Mouse (Mus musculus): Measurements from ENCODE around the gene Zmat5. TPM values are rescaled to one million over a fixed set of nuclear protein-coding genes. Genes with fewer than 3 reads are reported as not detected.

Gene Zmat5
- polyA plus RNA-seq, 1 experiment from 2014 or later: 65.3 TPM

- ATAC-seq (ENCODE audit: insufficient number of reproducible peaks, insufficient read depth, low FRiP score, low TSS enrichment): no peak
- Histone ChIP-seq H3K9ac (0 out of 2 replicates have a peak overlapping the region, but pooled peaks have one; percentile 8), H3K4me1 (peaks cover 15% of the 10 kb centered on the region), H3K27ac (peak overlapping the region; percentile 42), H3K4me2 (replicated peaks) (no peak overlapping the region), H3K9me3 (no peaks in the 10 kb centered on the region), H3K27me3 (no peaks in the 10 kb centered on the region), H3K4me3 (no peak overlapping the region), H3K36me3 (peaks cover 74% of the 10 kb centered on the region)
- WGBS: 66% methylated on average over 13 of the region's 13 CpGs
These were observed 25.6 kb upstream of the Zmat5 start for GRCm38 (mm10) chr11:4678700-4679440.

- Histone ChIP-seq H3K9ac (no peak overlapping the region), H3K9me3 (no peaks in the 10 kb centered on the region), H3K27me3 (no peaks in the 10 kb centered on the region), H3K27ac (peak overlapping the region; percentile 42), H3K4me1 (peaks cover 15% of the 10 kb centered on the region), H3K36me3 (peaks cover 72% of the 10 kb centered on the region), H3K4me3 (no peak overlapping the region), H3K4me2 (replicated peaks) (no peak overlapping the region)
- ATAC-seq (ENCODE audit: insufficient number of reproducible peaks, insufficient read depth, low FRiP score, low TSS enrichment): no peak
- 87% methylated on average over 12 of the region's 12 CpGs for WGBS
These were observed 25.0 kb upstream of the Zmat5 start for GRCm38 (mm10) chr11:4679441-4679832.

GRCm38 (mm10) chr11:4680126-4680525 lies 24.4 kb upstream of the Zmat5 start:
- Histone ChIP-seq H3K9ac (no peak overlapping the region), H3K4me2 (replicated peaks) (no peak overlapping the region), H3K27ac (0 out of 2 replicates have a peak overlapping the region, but pooled peaks have one; percentile 42), H3K27me3 (no peaks in the 10 kb centered on the region), H3K4me3 (no peak overlapping the region), H3K4me1 (peaks cover 15% of the 10 kb centered on the region), H3K36me3 (peaks cover 69% of the 10 kb centered on the region), H3K9me3 (no peaks in the 10 kb centered on the region)
- ATAC-seq (ENCODE audit: insufficient number of reproducible peaks, insufficient read depth, low FRiP score, low TSS enrichment): no peak
- WGBS: 31% methylated on average over 3 of the region's 3 CpGs

GRCm38 (mm10) chr11:4683516-4683915 lies 21.0 kb upstream of the Zmat5 start:
- Histone ChIP-seq H3K4me3 (no peak overlapping the region), H3K4me2 (replicated peaks) (no peak overlapping the region), H3K36me3 (peaks cover 47% of the 10 kb centered on the region), H3K27ac (no peak overlapping the region), H3K4me1 (peaks cover 13% of the 10 kb centered on the region), H3K9ac (no peak overlapping the region), H3K27me3 (no peaks in the 10 kb centered on the region), H3K9me3 (no peaks in the 10 kb centered on the region)
- no peak for ATAC-seq (ENCODE audit: insufficient number of reproducible peaks, insufficient read depth, low FRiP score, low TSS enrichment)
- 86% methylated on average over 6 of the region's 6 CpGs for WGBS

- ATAC-seq (ENCODE audit: insufficient number of reproducible peaks, insufficient read depth, low FRiP score, low TSS enrichment): no peak
- Histone ChIP-seq H3K4me2 (replicated peaks) (no peak overlapping the region), H3K36me3 (peaks cover 46% of the 10 kb centered on the region), H3K9me3 (no peaks in the 10 kb centered on the region), H3K27me3 (no peaks in the 10 kb centered on the region), H3K27ac (no peak overlapping the region), H3K4me1 (peaks cover 6% of the 10 kb centered on the region), H3K9ac (no peak overlapping the region), H3K4me3 (no peak overlapping the region)
- WGBS: 78% methylated on average over 6 of the region's 6 CpGs
These were observed 20.3 kb upstream of the Zmat5 start for GRCm38 (mm10) chr11:4684186-4684585.

- Histone ChIP-seq H3K4me3 (no peak overlapping the region), H3K9ac (no peak overlapping the region), H3K27me3 (no peaks in the 10 kb centered on the region), H3K4me2 (replicated peaks) (no peak overlapping the region), H3K27ac (no peak overlapping the region), H3K4me1 (0 out of 2 replicates have a peak, but pooled peaks cover 2% of the 10 kb centered on the region), H3K36me3 (peaks cover 38% of the 10 kb centered on the region), H3K9me3 (no peaks in the 10 kb centered on the region)
- WGBS: 81% methylated on average over 4 of the region's 4 CpGs
- ATAC-seq (ENCODE audit: insufficient number of reproducible peaks, insufficient read depth, low FRiP score, low TSS enrichment): no peak
These were observed 19.4 kb upstream of the Zmat5 start for GRCm38 (mm10) chr11:4685071-4685470.

- Histone ChIP-seq H3K36me3 (peaks cover 38% of the 10 kb centered on the region), H3K9ac (no peak overlapping the region), H3K4me3 (no peak overlapping the region), H3K9me3 (no peaks in the 10 kb centered on the region), H3K4me1 (no peaks in the 10 kb centered on the region), H3K27me3 (no peaks in the 10 kb centered on the region), H3K4me2 (replicated peaks) (no peak overlapping the region), H3K27ac (no peak overlapping the region)
- no peak for ATAC-seq (ENCODE audit: insufficient number of reproducible peaks, insufficient read depth, low FRiP score, low TSS enrichment)
- 85% methylated on average over 5 of the region's 5 CpGs for WGBS
These were observed 19.0 kb upstream of the Zmat5 start for GRCm38 (mm10) chr11:4685510-4685909.

- Histone ChIP-seq H3K4me3 (no peak overlapping the region), H3K36me3 (peaks cover 24% of the 10 kb centered on the region), H3K27ac (no peak overlapping the region), H3K27me3 (no peaks in the 10 kb centered on the region), H3K9ac (no peak overlapping the region), H3K9me3 (no peaks in the 10 kb centered on the region), H3K4me1 (no peaks in the 10 kb centered on the region), H3K4me2 (replicated peaks) (no peak overlapping the region)
- 70% methylated on average over 3 of the region's 3 CpGs for WGBS
- no peak for ATAC-seq (ENCODE audit: insufficient number of reproducible peaks, insufficient read depth, low FRiP score, low TSS enrichment)
These were observed 17.5 kb upstream of the Zmat5 start for GRCm38 (mm10) chr11:4687027-4687426.

GRCm38 (mm10) chr11:4687874-4688273 lies 16.6 kb upstream of the Zmat5 start:
- Histone ChIP-seq H3K27me3 (no peaks in the 10 kb centered on the region), H3K27ac (no peak overlapping the region), H3K9ac (no peak overlapping the region), H3K4me1 (no peaks in the 10 kb centered on the region), H3K36me3 (peaks cover 16% of the 10 kb centered on the region), H3K4me3 (no peak overlapping the region), H3K4me2 (replicated peaks) (no peak overlapping the region), H3K9me3 (no peaks in the 10 kb centered on the region)
- no peak for ATAC-seq (ENCODE audit: insufficient number of reproducible peaks, insufficient read depth, low FRiP score, low TSS enrichment)
- WGBS: 60% methylated on average over 3 of the region's 3 CpGs

GRCm38 (mm10) chr11:4688632-4689380 lies 15.7 kb upstream of the Zmat5 start:
- H3K4me2 ChIP-seq (replicated peaks): no peak overlapping the region
- H3K4me3 ChIP-seq: no peak overlapping the region
- WGBS: 68% methylated on average over 11 of the region's 11 CpGs
- H3K27ac ChIP-seq: no peak overlapping the region
- no peaks in the 10 kb centered on the region for H3K4me1 ChIP-seq
- no peak overlapping the region for H3K9ac ChIP-seq
- no peaks in the 10 kb centered on the region for H3K27me3 ChIP-seq
- no peaks in the 10 kb centered on the region for H3K9me3 ChIP-seq
- H3K36me3 ChIP-seq: peaks cover 7% of the 10 kb centered on the region; the same call in 1 of the 2 replicates
- ATAC-seq (ENCODE audit: insufficient number of reproducible peaks, insufficient read depth, low FRiP score, low TSS enrichment): no peak

GRCm38 (mm10) chr11:4690353-4690752 lies 14.1 kb upstream of the Zmat5 start:
- WGBS: 82% methylated on average over 7 of the region's 7 CpGs
- Histone ChIP-seq H3K9ac (no peak overlapping the region), H3K4me3 (no peak overlapping the region), H3K36me3 (no peaks in the 10 kb centered on the region), H3K27ac (no peak overlapping the region), H3K4me2 (replicated peaks) (no peak overlapping the region), H3K4me1 (no peaks in the 10 kb centered on the region), H3K27me3 (no peaks in the 10 kb centered on the region), H3K9me3 (no peaks in the 10 kb centered on the region)
- ATAC-seq (ENCODE audit: insufficient number of reproducible peaks, insufficient read depth, low FRiP score, low TSS enrichment): no peak

GRCm38 (mm10) chr11:4691213-4691612 lies 13.3 kb upstream of the Zmat5 start:
- no peak overlapping the region for H3K9ac ChIP-seq
- H3K27me3 ChIP-seq: no peaks in the 10 kb centered on the region
- ATAC-seq (ENCODE audit: insufficient number of reproducible peaks, insufficient read depth, low FRiP score, low TSS enrichment): no peak
- no peaks in the 10 kb centered on the region for H3K4me1 ChIP-seq
- H3K4me2 ChIP-seq (replicated peaks): no peak overlapping the region
- WGBS: 59% methylated on average over 10 of the region's 10 CpGs
- no peaks in the 10 kb centered on the region for H3K9me3 ChIP-seq
- no peak overlapping the region for H3K4me3 ChIP-seq
- H3K36me3 ChIP-seq: no peaks in the 10 kb centered on the region
- no peak overlapping the region for H3K27ac ChIP-seq
